Mouse (Mus musculus): ENCODE measurements at regions not wholly inside any gene's neighbourhood (a gene's known extent, or its start where the extent isn't known, plus 50 kb on each side); places are given as distances from the start of the nearest gene placed in this dataset.

GRCm38 (mm10) chr4:56421575-56421974, 318.3 kb upstream of the Gm26657 start:
- DNase-seq: no peak

DNA sequence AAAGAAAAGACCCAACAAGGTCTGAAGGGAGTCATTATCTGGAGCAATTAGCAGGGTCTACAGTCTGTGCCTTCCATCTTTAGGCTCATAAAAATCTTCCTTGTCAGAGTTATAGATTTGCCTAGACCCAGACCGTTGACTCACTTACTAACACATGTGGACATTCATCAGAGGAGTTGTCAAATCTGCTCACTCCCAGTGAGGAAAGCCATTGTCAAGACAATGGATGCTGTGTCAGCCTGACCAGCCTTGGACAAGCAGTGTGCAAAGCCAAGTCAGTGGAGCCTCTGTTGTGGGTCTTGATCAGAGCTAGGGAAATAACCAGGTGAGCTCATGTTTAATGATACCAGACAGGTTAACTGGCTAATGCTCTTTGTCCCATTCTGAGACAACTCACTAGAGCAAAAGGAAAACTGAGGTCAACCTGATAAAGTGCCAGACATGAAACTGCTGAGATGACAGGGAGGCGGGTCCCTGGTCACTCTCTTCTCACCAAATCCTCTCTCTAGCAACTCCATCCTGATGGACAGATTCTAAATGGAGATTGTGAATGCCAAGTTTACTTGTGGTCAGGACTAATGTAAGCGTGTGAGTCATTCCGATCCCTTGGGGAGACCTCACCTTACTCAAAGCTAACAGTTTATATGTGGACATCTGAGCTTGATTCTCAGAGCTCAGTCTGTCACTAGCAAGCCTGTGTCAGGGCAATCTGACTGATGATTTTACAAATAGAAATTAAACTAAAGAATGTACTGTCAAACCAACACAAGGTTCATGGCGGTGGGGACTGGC, 320.6 kb upstream of the Gm26657 start:
- DNase-seq: no peak

DNA sequence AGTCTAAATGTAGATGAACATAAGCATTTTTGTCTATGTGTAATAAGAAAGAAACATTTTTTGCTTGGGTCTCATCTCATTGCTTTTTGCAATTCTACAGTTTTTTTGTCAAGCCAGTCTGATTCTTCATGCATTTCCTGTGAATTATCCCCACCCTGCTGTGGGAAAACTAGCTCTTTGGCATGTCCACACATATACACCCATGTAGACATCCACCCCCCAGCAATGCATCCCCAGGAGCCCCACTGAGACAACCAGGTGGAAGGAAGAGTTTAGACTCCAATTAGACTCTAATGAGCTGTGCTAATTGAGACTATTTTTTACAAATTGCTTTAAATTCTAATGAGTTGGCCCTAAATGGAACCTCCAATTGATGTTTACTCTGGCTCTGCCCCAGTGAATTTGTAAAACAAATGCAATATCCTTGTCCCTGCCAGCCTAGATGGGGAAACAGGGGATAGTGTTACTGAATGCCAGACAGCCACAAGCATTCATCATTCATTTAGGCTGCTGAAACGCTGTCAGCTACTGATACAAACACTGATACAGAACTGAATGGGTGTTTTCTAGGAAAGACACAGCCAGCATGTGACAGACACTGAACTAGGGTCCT, 328.7 kb upstream of the Gm26657 start:
- DNase-seq: no peak

DNA sequence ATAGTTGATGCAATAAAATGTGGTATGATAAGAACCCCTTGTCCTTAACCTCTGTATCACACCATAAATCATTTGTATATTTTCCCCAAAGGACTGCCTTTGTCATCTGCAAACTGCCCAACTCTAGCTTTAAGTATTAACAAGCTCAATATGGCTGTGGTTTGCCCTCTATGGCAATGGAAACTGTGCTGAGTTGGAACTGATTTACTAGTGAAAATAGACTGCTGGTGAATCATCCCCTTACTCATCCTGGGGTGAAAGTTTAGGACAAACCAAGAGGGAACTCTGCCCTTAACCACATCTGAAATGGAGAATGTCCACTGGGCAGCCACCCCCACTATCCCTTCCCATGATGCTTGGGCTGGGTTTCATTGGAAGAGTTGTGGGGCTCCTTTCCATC, 346.1 kb upstream of the Gm26657 start:
- no peak for DNase-seq

DNA sequence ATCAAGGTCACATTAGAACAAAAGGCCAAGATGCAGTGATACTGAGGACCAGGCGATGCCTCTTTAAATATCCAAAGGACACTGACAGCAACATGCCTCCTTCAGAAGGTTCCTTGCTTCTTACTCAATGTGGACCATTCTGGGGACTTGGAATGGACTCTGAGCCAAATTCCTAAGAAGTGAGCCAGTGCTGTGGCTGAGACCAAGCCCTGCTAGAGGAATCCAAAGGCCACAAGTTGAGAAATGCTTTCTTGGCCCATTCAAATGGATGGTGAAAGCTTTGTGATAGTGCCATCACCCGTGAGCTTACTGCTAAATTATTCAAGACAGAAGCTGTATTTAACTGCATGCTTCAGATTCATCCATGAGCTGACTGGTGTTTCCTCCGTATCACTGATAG, 352.8 kb upstream of the Gm26657 start:
- no peak for DNase-seq

GRCm38 (mm10) chr4:56375745-56376144, 364.1 kb upstream of the Gm26657 start:
- no peak for DNase-seq

- DNase-seq: peak; percentile 12
Measured at GRCm38 (mm10) chr4:56374466-56374865, 365.4 kb upstream of the Gm26657 start.

DNA sequence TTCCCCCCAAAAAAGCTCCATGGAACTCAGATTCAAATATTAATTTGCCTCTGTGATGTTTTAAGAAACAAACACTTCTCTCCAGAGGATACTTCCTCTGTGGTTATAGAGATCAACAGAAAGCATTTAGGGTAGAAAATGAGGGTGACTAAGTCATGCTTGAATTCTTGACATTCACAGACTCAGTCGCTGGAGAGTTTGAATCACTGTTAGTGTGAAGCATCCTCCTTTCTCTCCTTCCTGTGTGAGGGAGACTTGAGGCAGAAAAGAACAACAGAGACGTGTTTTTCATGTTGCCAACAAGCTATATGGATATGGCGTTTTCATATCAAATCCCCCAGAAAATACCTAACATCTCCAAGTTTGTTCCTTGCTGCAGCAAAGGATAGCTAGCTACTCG, 366.1 kb upstream of the Gm26657 start:
- no peak for DNase-seq

- no peak for DNase-seq
Measured at GRCm38 (mm10) chr4:56373167-56373566, 366.7 kb upstream of the Gm26657 start.

DNA sequence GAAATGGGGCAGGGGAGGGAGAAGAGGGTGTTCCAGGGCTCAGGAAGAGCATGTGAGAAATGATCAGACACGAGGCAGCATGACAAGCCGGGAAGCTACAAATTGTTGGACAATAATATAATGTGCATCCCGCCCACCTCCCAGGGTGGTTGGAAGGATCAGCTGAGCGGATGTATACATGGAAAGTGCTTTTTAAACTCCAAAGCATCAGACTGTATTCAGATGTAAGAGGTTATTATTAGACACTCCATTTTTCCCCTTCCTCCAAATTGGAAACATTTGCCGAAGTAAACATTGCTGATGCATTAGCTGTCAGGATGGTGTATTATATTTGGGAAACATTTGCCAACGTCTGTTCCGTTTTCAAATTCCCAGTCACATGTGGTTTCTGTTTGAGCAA, 367.2 kb upstream of the Gm26657 start:
- DNase-seq: no peak

DNA sequence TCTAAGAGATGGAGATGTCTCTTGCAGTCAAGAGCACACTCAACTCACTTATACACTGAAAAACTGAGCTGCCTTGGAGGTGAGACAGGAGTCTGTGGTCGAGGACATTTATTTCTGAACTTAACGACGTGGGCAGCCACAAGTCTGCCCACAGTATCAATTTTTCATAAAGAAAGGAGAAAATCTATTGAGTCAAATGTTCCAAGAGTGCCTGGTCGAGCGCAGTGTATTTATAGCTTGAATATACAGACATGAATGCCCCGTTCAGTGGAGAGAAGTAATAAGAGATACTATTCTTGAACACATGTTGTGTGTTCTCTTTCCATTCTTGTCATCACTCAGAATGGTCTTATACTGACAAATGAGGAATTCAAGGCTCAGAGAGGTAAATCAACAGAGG, 375.3 kb upstream of the Gm26657 start:
- no peak for DNase-seq

DNA sequence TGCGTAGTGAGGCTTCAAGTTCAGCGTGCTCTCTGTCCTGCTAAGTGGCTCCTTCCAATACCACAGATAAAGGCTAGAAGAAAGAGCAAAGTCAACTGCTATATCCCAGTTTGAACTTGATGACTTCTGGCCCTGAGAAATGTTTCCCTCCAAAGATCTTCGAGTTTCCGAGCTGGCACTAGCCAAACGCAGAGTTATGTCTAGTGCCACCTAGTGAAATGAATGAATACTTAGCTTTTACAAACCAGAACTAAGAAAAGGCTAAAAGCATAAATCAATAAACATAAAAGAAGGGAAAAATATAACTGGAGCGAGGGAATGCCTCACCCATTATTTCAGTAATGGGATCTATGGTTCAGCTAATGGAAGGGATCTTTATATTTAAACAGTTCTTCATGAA, 377.7 kb upstream of the Gm26657 start:
- no peak for DNase-seq

- no peak for DNase-seq
Measured at GRCm38 (mm10) chr4:56349216-56349615, 390.7 kb upstream of the Gm26657 start.

GRCm38 (mm10) chr4:56325156-56325555, 414.7 kb upstream of the Gm26657 start:
- DNase-seq: no peak

- DNase-seq: no peak
Measured at GRCm38 (mm10) chr4:56319134-56319533, 420.7 kb upstream of the Gm26657 start.

GRCm38 (mm10) chr4:56305664-56306330, 434.1 kb upstream of the Gm26657 start:
- DNase-seq: no peak

DNA sequence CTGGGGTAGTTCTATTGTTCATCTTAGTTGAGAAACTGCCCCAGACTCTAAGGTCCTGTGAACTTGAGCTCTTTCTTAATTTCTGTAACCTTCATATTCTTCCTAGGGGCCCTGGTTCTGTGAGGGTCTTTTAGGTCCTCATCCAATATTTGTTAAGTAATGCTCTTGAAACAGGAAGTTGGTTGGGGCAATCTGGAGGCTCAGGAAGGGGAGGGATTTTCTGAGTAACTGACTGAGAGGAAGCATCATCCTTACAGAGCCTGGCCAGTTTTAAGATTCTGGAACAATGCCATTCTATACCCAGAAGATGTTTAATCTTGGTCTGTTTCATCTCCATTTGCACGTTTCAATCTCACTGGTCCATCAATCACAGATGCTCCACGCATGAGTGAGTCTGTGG, 435.6 kb upstream of the Gm26657 start:
- no peak for DNase-seq

DNA sequence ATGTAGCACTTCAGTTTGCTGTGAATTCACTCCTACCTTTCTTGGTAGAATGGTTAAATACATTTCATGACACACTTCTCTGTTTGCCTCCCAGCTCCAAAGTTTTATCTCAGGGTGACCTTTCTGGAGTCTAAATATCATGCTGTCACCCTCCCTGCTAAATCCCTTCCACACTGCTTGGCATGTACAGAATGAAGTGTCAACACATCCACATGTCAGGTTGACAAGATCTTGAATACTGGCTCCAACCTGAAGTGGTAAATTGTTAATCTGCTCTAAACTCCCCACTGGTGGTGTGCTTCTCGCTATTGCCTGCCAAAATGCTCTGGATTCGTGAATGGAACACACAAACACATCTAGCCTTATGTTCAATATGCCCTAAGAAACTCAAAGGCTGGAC, 451.9 kb upstream of the Gm26657 start:
- no peak for DNase-seq

- DNase-seq: no peak
Measured at GRCm38 (mm10) chr4:56284490-56284889, 455.4 kb upstream of the Gm26657 start.

GRCm38 (mm10) chr4:56275836-56276235, 464.0 kb upstream of the Gm26657 start:
- DNase-seq: no peak

GRCm38 (mm10) chr4:56271390-56271789, 468.5 kb upstream of the Gm26657 start:
- no peak for DNase-seq

- DNase-seq: no peak
Measured at GRCm38 (mm10) chr4:56264626-56265025, 475.2 kb upstream of the Gm26657 start.

- DNase-seq: no peak
Measured at GRCm38 (mm10) chr4:56263822-56264221, 476.0 kb upstream of the Gm26657 start.

DNA sequence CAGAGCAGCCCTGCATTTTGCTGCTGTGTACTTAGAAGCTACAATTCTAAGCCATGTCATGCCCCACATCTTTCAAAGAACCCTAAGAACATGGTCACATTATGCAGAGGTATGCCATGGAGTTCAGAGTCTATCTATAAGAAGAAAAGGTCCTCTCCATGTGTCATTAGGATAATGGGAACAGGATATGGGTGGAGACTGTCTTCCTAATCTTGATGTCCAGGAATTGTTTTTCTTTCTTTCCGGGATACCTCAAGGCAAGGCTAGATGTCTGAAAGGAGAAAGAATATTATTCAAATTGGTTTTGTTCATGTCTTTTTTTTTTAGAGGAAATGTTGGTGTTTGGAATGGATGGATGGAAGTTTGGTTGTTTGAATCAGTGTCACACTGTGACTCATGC, 477.3 kb upstream of the Gm26657 start:
- DNase-seq: no peak
